Mouse (Mus musculus): ENCODE data around the gene Dnah6. TPM values are rescaled to one million over a fixed set of nuclear protein-coding genes. Genes with fewer than 3 reads are reported as not detected.

The Dnah6 gene
- total and polyA plus RNA-seq, 3 experiments: under 0.01 to 0.06 (median 0.04) TPM

GRCm38 (mm10) chr6:73221958-73222735 is 696 bp upstream of the Dnah6 start:
- H3K27ac ChIP-seq (ENCODE audit: insufficient read depth, low read depth): no peak overlapping the region
- in situ Hi-C loops (cut with MboI; ENCODE audit: low pct_ligation_motif_present, low pct_unique_long_range_greater_than_20kb, low sequenced_read_pairs): no loop called here
- dilution Hi-C loops (cut with MboI; ENCODE audit: extremely low pct_ligation_motif_present, extremely low pct_unique_long_range_greater_than_20kb, low sequenced_read_pairs): no loop called here
- H3K4me2 ChIP-seq (ENCODE audit: insufficient read depth, low read depth, poor library complexity, severe bottlenecking): no peak overlapping the region
- DNase-seq (ENCODE audit: extremely low read depth): no peak
- no peak overlapping the region for H3K4me3 ChIP-seq (replicated peaks in 1 of 3; ENCODE audit: low read depth in 2 of 3, low read length in 2 of 3, poor library complexity in 1 of 3)
- no peaks in the 10 kb centered on the region for H3K27me3 ChIP-seq (replicated peaks)
- H3K79me2 ChIP-seq (replicated peaks; ENCODE audit: control insufficient read depth, extremely low read depth, insufficient read depth, poor library complexity, severe bottlenecking): no peaks in the 10 kb centered on the region
- no peaks in the 10 kb centered on the region for H3K4me1 ChIP-seq (ENCODE audit: control insufficient read depth in 1 of 2, insufficient read depth in 2 of 2)
- TF ChIP-seq TBP (conservative IDR thresholded peaks at IDR 0.05; ENCODE audit: low read depth, low read length) (no peak), ZKSCAN1 (IDR thresholded peaks at IDR 0.05; ENCODE audit: borderline replicate concordance, low read depth, low read length) (no peak), MYC (IDR thresholded peaks at IDR 0.05; ENCODE audit: low read depth, low read length) (no peak), ZMIZ1 (IDR thresholded peaks at IDR 0.05; ENCODE audit: low read depth, low read length) (no peak), NRF1 (IDR thresholded peaks at IDR 0.05; ENCODE audit: low read depth, low read length) (no peak), RAD21 (IDR thresholded peaks at IDR 0.05; ENCODE audit: low read depth, low read length) (no peak), SIN3A (IDR thresholded peaks at IDR 0.05; ENCODE audit: low read length) (no peak), MAZ (IDR thresholded peaks at IDR 0.05; ENCODE audit: low read depth, low read length) (no peak), JUND (conservative IDR thresholded peaks at IDR 0.05; ENCODE audit: low read depth, low read length) (no peak), USF2 (conservative IDR thresholded peaks at IDR 0.05; ENCODE audit: low read depth, low read length) (no peak), HCFC1 (IDR thresholded peaks at IDR 0.05; ENCODE audit: low read depth, low read length) (no peak), CHD1 (IDR thresholded peaks at IDR 0.05; ENCODE audit: low read depth, low read length) (no peak), RCOR1 (conservative IDR thresholded peaks at IDR 0.05; ENCODE audit: low read depth, low read length) (no peak), USF1 (IDR thresholded peaks at IDR 0.05; ENCODE audit: low read depth, low read length) (no peak), ZNF384 (IDR thresholded peaks at IDR 0.05; ENCODE audit: low read depth, low read length) (no peak), SMC3 (IDR thresholded peaks at IDR 0.05; ENCODE audit: low read depth, low read length) (no peak), GABPA (IDR thresholded peaks at IDR 0.05; ENCODE audit: insufficient replicate concordance, low read depth, low read length) (no peak), MEF2A (IDR thresholded peaks at IDR 0.05; ENCODE audit: borderline replicate concordance, low read depth, low read length) (no peak), MXI1 (IDR thresholded peaks at IDR 0.05; ENCODE audit: low read depth, low read length) (no peak), NELFE (IDR thresholded peaks at IDR 0.05; ENCODE audit: low read depth, low read length) (no peak)
- no peaks in the 10 kb centered on the region for H3K9me3 ChIP-seq (replicated peaks; ENCODE audit: low read length)
- no peak overlapping the region for H3K9ac ChIP-seq (ENCODE audit: insufficient read depth, low read depth)
- no peaks in the 10 kb centered on the region for H3K36me3 ChIP-seq (replicated peaks in 1 of 2; ENCODE audit: control insufficient read depth in 1 of 2, insufficient read depth in 1 of 2, low read length in 1 of 2)

GRCm38 (mm10) chr6:73211602-73212001 is 9.8 kb downstream of the Dnah6 start:
- Histone ChIP-seq H3K9me3 (replicated peaks; ENCODE audit: low read length) (no peaks in the 10 kb centered on the region), H3K27ac (ENCODE audit: insufficient read depth, low read depth) (no peak overlapping the region), H3K36me3 (replicated peaks in 1 of 2; ENCODE audit: control insufficient read depth in 1 of 2, insufficient read depth in 1 of 2, low read length in 1 of 2) (no peaks in the 10 kb centered on the region), H3K27me3 (replicated peaks) (no peaks in the 10 kb centered on the region), H3K4me3 (replicated peaks in 1 of 3; ENCODE audit: low read depth in 2 of 3, low read length in 2 of 3, poor library complexity in 1 of 3) (no peak overlapping the region), H3K9ac (ENCODE audit: insufficient read depth, low read depth) (no peak overlapping the region), H3K4me1 (ENCODE audit: control insufficient read depth in 1 of 2, insufficient read depth in 2 of 2) (peaks cover 0 to 16% of the 10 kb centered on the region in 2 experiments; a peak in 3 of 4 replicates), H3K4me2 (ENCODE audit: insufficient read depth, low read depth, poor library complexity, severe bottlenecking) (no peak overlapping the region), H3K79me2 (replicated peaks; ENCODE audit: control insufficient read depth, extremely low read depth, insufficient read depth, poor library complexity, severe bottlenecking) (no peaks in the 10 kb centered on the region)
- in situ Hi-C loops (cut with MboI; ENCODE audit: low pct_ligation_motif_present, low pct_unique_long_range_greater_than_20kb, low sequenced_read_pairs) (no loop called here), dilution Hi-C loops (cut with MboI; ENCODE audit: extremely low pct_ligation_motif_present, extremely low pct_unique_long_range_greater_than_20kb, low sequenced_read_pairs) (no loop called here)
- TF ChIP-seq TCF12 (IDR thresholded peaks at IDR 0.05; ENCODE audit: low read depth, low read length) (no peak), RAD21 (IDR thresholded peaks at IDR 0.05; ENCODE audit: low read depth, low read length) (no peak)
- no peak for DNase-seq (ENCODE audit: extremely low read depth)
